Comparison of ENCODE assay signal across 10 mouse cellular contexts in the genomic region with DNA sequence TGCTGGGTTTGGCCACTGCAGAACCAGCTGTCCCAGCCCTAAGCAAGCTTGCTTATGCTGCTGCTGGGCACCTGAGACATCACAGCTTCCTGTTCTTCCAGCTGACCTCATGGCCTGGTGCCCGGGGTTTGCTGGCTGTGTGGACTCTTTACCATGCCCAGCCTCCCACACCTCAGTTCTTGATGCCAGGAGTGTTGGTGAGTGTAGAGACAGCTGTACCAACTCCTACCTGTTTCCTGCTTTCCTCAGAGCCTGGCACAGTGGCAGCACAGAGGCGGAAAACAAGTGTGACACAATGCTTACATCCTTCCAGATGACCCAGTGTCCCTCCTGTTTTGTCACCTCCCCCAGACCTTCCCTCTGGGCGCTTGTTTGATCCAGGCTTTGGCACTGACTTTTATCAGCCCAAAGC. TPM values are rescaled to one million over a fixed set of nuclear protein-coding genes. Genes with fewer than 3 reads are reported as not detected.
DNase-seq lines count a peak whose midpoint lies in the region; ATAC-seq and TF ChIP-seq lines count a peak whose summit lies in the region.
"Had no signal": no experiment of that assay in that cellular context is flagged by ENCODE, and none has a peak within 500 bp of the region (broad histone marks: within the 10 kb centered on the region; RNA-seq: fewer than 3 reads in every experiment).

No protein-coding gene starts in this region.

- H3K27me3 ChIP-seq in heart, embryonic 10.5 days (ENCODE audit: insufficient read depth, poor library complexity, severe bottlenecking): no peaks in the 10 kb centered on the region
- no peaks in the 10 kb centered on the region for H3K27me3 ChIP-seq in lung, postnatal 0 days (replicated peaks; ENCODE audit: insufficient read depth, low read length)
- H3K27me3 ChIP-seq in forebrain, postnatal 0 days (ENCODE audit: insufficient read depth, low read length): no peaks in the 10 kb centered on the region
- H3K27me3 ChIP-seq in intestine, postnatal 0 days (replicated peaks; ENCODE audit: control insufficient read depth, insufficient read depth, low read length): no peaks in the 10 kb centered on the region
- H3K27me3 ChIP-seq: forebrain, embryonic 15.5 days had no signal

- 50% methylated on average over 3 of the region's 3 CpGs for WGBS in heart, embryonic 10.5 days
- 23% methylated on average over 3 of the region's 3 CpGs for WGBS in lung, postnatal 0 days
- 87% methylated on average over 3 of the region's 3 CpGs for WGBS in forebrain, postnatal 0 days
- WGBS in intestine, postnatal 0 days: 68% methylated on average over 3 of the region's 3 CpGs

- no peak overlapping the region for H3K4me3 ChIP-seq in heart, embryonic 10.5 days
- H3K4me3 ChIP-seq in lung, postnatal 0 days (ENCODE audit: low read depth, low read length): no peak overlapping the region
- H3K4me3 ChIP-seq in forebrain, postnatal 0 days (ENCODE audit: low read depth, low read length): no peak overlapping the region
- H3K4me3 ChIP-seq in intestine, postnatal 0 days (ENCODE audit: low read depth, low read length): no peak overlapping the region
- H3K4me3 ChIP-seq: forebrain, embryonic 15.5 days had no signal

- peak; percentile 71 for ATAC-seq in lung, postnatal 0 days
- ATAC-seq in forebrain, postnatal 0 days: no peak
- no peak for ATAC-seq in intestine, postnatal 0 days
- ATAC-seq: forebrain, embryonic 15.5 days had no signal

- H3K9ac ChIP-seq in lung, postnatal 0 days (replicated peaks; ENCODE audit: low read depth): no peak overlapping the region
- no peak overlapping the region for H3K9ac ChIP-seq in forebrain, postnatal 0 days
- no peak overlapping the region for H3K9ac ChIP-seq in intestine, postnatal 0 days (ENCODE audit: low read depth, low read length)
- H3K9ac ChIP-seq: forebrain, embryonic 15.5 days; liver, embryonic 14.5 days had no signal

- H3K9me3 ChIP-seq in heart, embryonic 10.5 days: no peaks in the 10 kb centered on the region
- no peaks in the 10 kb centered on the region for H3K9me3 ChIP-seq in lung, postnatal 0 days (ENCODE audit: low read length)
- no peaks in the 10 kb centered on the region for H3K9me3 ChIP-seq in forebrain, postnatal 0 days (ENCODE audit: low read length)
- no peaks in the 10 kb centered on the region for H3K9me3 ChIP-seq in intestine, postnatal 0 days (ENCODE audit: control insufficient read depth)
- H3K9me3 ChIP-seq: forebrain, embryonic 15.5 days had no signal

- no peak for TF ChIP-seq CTCF in lung, postnatal 0 days (IDR thresholded peaks at IDR 0.05)
- no peak for TF ChIP-seq CTCF in forebrain, postnatal 0 days (IDR thresholded peaks at IDR 0.05; ENCODE audit: low read depth)
- no peak for TF ChIP-seq CTCF in intestine, postnatal 0 days (IDR thresholded peaks at IDR 0.05; ENCODE audit: low read depth)

- peaks cover 24% of the 10 kb centered on the region for H3K36me3 ChIP-seq in heart, embryonic 10.5 days
- H3K36me3 ChIP-seq in lung, postnatal 0 days (ENCODE audit: insufficient read depth, low read length): no peaks in the 10 kb centered on the region
- H3K36me3 ChIP-seq in forebrain, postnatal 0 days (ENCODE audit: insufficient read depth): 0 out of 2 replicates have a peak, but pooled peaks cover 17% of the 10 kb centered on the region
- peaks cover 15% of the 10 kb centered on the region for H3K36me3 ChIP-seq in intestine, postnatal 0 days (ENCODE audit: control insufficient read depth, insufficient read depth)

- H3K27ac ChIP-seq in heart, embryonic 10.5 days: peak overlapping the region; percentile 36; the same call in 1 of the 2 replicates
- H3K27ac ChIP-seq in lung, postnatal 0 days (ENCODE audit: low read length): no peak overlapping the region
- no peak overlapping the region for H3K27ac ChIP-seq in forebrain, postnatal 0 days (ENCODE audit: low read depth, low read length)
- H3K27ac ChIP-seq in intestine, postnatal 0 days (ENCODE audit: low read depth, low read length): no peak overlapping the region
- H3K27ac ChIP-seq: forebrain, embryonic 15.5 days; liver, embryonic 14.5 days had no signal

- H3K4me2 ChIP-seq in lung, postnatal 0 days (replicated peaks; ENCODE audit: low read depth, low read length): no peak overlapping the region
- H3K4me2 ChIP-seq in forebrain, postnatal 0 days (ENCODE audit: low read depth): no peak overlapping the region
- H3K4me2 ChIP-seq in intestine, postnatal 0 days (replicated peaks; ENCODE audit: low read depth): no peak overlapping the region
- H3K4me2 ChIP-seq: forebrain, embryonic 15.5 days had no signal

- TF ChIP-seq EP300 in lung, postnatal 0 days (IDR thresholded peaks at IDR 0.05): no peak

- peaks cover 19% of the 10 kb centered on the region for H3K4me1 ChIP-seq in heart, embryonic 10.5 days
- no peaks in the 10 kb centered on the region; the same call in 1 of the 2 replicates for H3K4me1 ChIP-seq in lung, postnatal 0 days (ENCODE audit: insufficient read depth, low read depth, low read length)
- no peaks in the 10 kb centered on the region for H3K4me1 ChIP-seq in forebrain, postnatal 0 days (ENCODE audit: insufficient read depth)
- H3K4me1 ChIP-seq in intestine, postnatal 0 days (replicated peaks; ENCODE audit: control insufficient read depth, insufficient read depth, low read length): no peaks in the 10 kb centered on the region
- H3K4me1 ChIP-seq: forebrain, embryonic 15.5 days had no signal

- DNase-seq in frontal cortex, postnatal 36 days (ENCODE audit: low spot score in 2 of 2): peak; percentile 61 to 64
- DNase-seq in frontal cortex, postnatal 25 days (ENCODE audit: low spot score in 2 of 2): no peak
- peak; percentile 17 for DNase-seq in 3134 (ENCODE audit: extremely low read depth, insufficient read length, low spot score)
- no peak for DNase-seq in heart, embryonic 10.5 days (ENCODE audit: low spot score)
- peak; percentile 65 for DNase-seq in lung, postnatal 0 days (ENCODE audit: low spot score)
- no peak for DNase-seq in forebrain, postnatal 0 days
- no peak for DNase-seq in spleen, postnatal 36 days (ENCODE audit: low spot score in 2 of 2)

RNA-seq across cellular contexts. Expression of a gene that starts 12.0 kb away (rescaled TPM):
- 0.11 and 0.26 TPM in 2 replicates for polyA plus RNA-seq in heart, embryonic 10.5 days (2016; fragmentation: Nextera tagmentation; extraction: Ambion mirVana)
- 0.57 and 0.83 TPM in 2 replicates for polyA plus RNA-seq in lung, postnatal 0 days (2015; fragmentation: Nextera tagmentation; extraction: Ambion mirVana)
- total RNA-seq in forebrain, postnatal 0 days (2014; rRNA removed): 0.38 and 1.8 TPM in 2 replicates
- 1.2 TPM in 2 replicates for polyA plus RNA-seq in forebrain, postnatal 0 days (2015; fragmentation: Nextera tagmentation; extraction: Ambion mirVana)
- polyA plus RNA-seq in intestine, postnatal 0 days (2015; fragmentation: Nextera tagmentation; extraction: Ambion mirVana): 2.5 and 3.0 TPM in 2 replicates

RNA-seq across cellular contexts. Expression of a gene that starts 12.3 kb away (rescaled TPM):
- polyA plus RNA-seq in heart, embryonic 10.5 days (2016; fragmentation: Nextera tagmentation; extraction: Ambion mirVana): 63.6 and 67.8 TPM in 2 replicates
- 61.6 and 69.9 TPM in 2 replicates for polyA plus RNA-seq in lung, postnatal 0 days (2015; fragmentation: Nextera tagmentation; extraction: Ambion mirVana)
- total RNA-seq in forebrain, postnatal 0 days (2014; rRNA removed): 48.1 and 50.7 TPM in 2 replicates
- polyA plus RNA-seq in forebrain, postnatal 0 days (2015; fragmentation: Nextera tagmentation; extraction: Ambion mirVana): 46.3 and 49.9 TPM in 2 replicates
- polyA plus RNA-seq in intestine, postnatal 0 days (2015; fragmentation: Nextera tagmentation; extraction: Ambion mirVana): 440 and 476 TPM in 2 replicates

RNA-seq across cellular contexts. Expression of a gene that starts 26.1 kb away (rescaled TPM):
- 0.06 TPM in 1 of 2 replicates, not detected in the other for polyA plus RNA-seq in heart, embryonic 10.5 days (2016; fragmentation: Nextera tagmentation; extraction: Ambion mirVana)
- 0.16 and 0.25 TPM in 2 replicates for polyA plus RNA-seq in lung, postnatal 0 days (2015; fragmentation: Nextera tagmentation; extraction: Ambion mirVana)
- total RNA-seq in forebrain, postnatal 0 days (2014; rRNA removed): 53.8 and 97.6 TPM in 2 replicates
- 19.3 and 41.7 TPM in 2 replicates for polyA plus RNA-seq in forebrain, postnatal 0 days (2015; fragmentation: Nextera tagmentation; extraction: Ambion mirVana)
- 2.2 and 2.3 TPM in 2 replicates for polyA plus RNA-seq in intestine, postnatal 0 days (2015; fragmentation: Nextera tagmentation; extraction: Ambion mirVana)

Comparison
In these comparisons a context has a peak if more than half of its experiments do, and no peak if none do; other contexts are left out.
1. DNase-seq: peak in frontal cortex, postnatal 36 days (2 of 2), 3134 (single experiment) and lung, postnatal 0 days (single experiment); none in frontal cortex, postnatal 25 days (0 of 2), heart, embryonic 10.5 days (single experiment), forebrain, postnatal 0 days (single experiment) and spleen, postnatal 36 days (0 of 2).